Mouse (Mus musculus) heart, embryonic 14.5 days (tissue): Measurements from ENCODE around the gene Ociad2. TPM values are rescaled to one million over a fixed set of nuclear protein-coding genes. Genes with fewer than 3 reads are reported as not detected.

ENCODE experiments used
- ATAC-seq: fragments of 200-750 bp; cut with Nextera tagmentation; 2 replicates; pipeline ENCODE4 v1.8.0; 2017; ENCODE audit warnings: low read depth, moderate TSS enrichment; ENCODE audit not compliant: insufficient number of reproducible peaks, insufficient read depth, low FRiP score
- H3K27ac ChIP-seq, 2 experiments: fragments of 200-500 bp in 1 of 2; fragments of 300-500 bp in 1 of 2; sonication (generic) in 1 of 2; replicated peaks in 1 of 2; 2 replicates each; pipeline ENCODE4 v1.5.1; 2012 to 2014; ENCODE audit warnings: low read depth in 2 of 2, low read length in 2 of 2, control low read depth in 1 of 2, mild to moderate bottlenecking in 1 of 2, mixed read lengths in 1 of 2; ENCODE audit not compliant: control insufficient read depth in 1 of 2, insufficient read depth in 1 of 2
- H3K27me3 ChIP-seq: fragments of 300-500 bp; sonication (generic); 2 replicates; pipeline ENCODE4 v1.6.1; 2014; ENCODE audit warnings: mild to moderate bottlenecking, low read length, control low read depth; ENCODE audit not compliant: control insufficient read depth, insufficient read depth
- H3K36me3 ChIP-seq: fragments of 300-500 bp; sonication (generic); 2 replicates; pipeline ENCODE4 v1.6.1; 2014; ENCODE audit warnings: mild to moderate bottlenecking, control low read depth, low read length, mixed read lengths; ENCODE audit not compliant: control insufficient read depth, insufficient read depth
- H3K4me1 ChIP-seq, 2 experiments: fragments of 200-500 bp in 1 of 2; fragments of 300-500 bp in 1 of 2; sonication (generic) in 1 of 2; 2 replicates each; pipeline ENCODE4 v1.6.1; 2012 to 2014; ENCODE audit warnings: low read length in 2 of 2, control low read depth in 1 of 2, mixed read lengths in 1 of 2; ENCODE audit not compliant: control insufficient read depth in 2 of 2, insufficient read depth in 2 of 2
- H3K4me2 ChIP-seq: fragments of 300-500 bp; sonication (generic); 2 replicates; pipeline ENCODE4 v1.6.1; 2014; ENCODE audit warnings: mild to moderate bottlenecking, low read length
- H3K4me3 ChIP-seq, 2 experiments: fragments of 200-500 bp in 1 of 2; fragments of 300-500 bp in 1 of 2; sonication (generic) in 1 of 2; 2 replicates each; pipeline ENCODE4 v1.5.1; 2012 to 2014; ENCODE audit warnings: low read length in 2 of 2, mild to moderate bottlenecking in 2 of 2, control low read depth in 1 of 2, low read depth in 1 of 2, moderate library complexity in 1 of 2; ENCODE audit not compliant: control insufficient read depth in 1 of 2, insufficient read depth in 1 of 2
- H3K9ac ChIP-seq: fragments of 300-500 bp; sonication (generic); 2 replicates; pipeline ENCODE4 v1.6.1; 2014; ENCODE audit warnings: mild to moderate bottlenecking, low read length
- H3K9me3 ChIP-seq: fragments of 300-500 bp; sonication (generic); 2 replicates; pipeline ENCODE4 v1.6.1; 2016; ENCODE audit warnings: low read length, control low read depth; ENCODE audit not compliant: control insufficient read depth
- WGBS: fragments of 180-500 bp; shearing (Covaris S2); extraction: QIAGEN DNeasy Blood & Tissue Kit; methylation state at CpG from one replicate; pipeline ENCODE4 v1.1.7; 2014; 5-methylcytosine and 5-hydroxymethylcytosine counted together
- polyA plus RNA-seq: library from polyadenylated mRNA; unstranded; fragments of >200 nt; fragmentation: Nextera tagmentation; extraction: Ambion mirVana; gene quantifications from 2 replicates; pipeline ENCODE4 v1.2.1, GENCODE M21; 2014

Ociad2 gene
- polyA plus RNA-seq, 1 experiment from 2014 or later = 22.2 TPM

DNA sequence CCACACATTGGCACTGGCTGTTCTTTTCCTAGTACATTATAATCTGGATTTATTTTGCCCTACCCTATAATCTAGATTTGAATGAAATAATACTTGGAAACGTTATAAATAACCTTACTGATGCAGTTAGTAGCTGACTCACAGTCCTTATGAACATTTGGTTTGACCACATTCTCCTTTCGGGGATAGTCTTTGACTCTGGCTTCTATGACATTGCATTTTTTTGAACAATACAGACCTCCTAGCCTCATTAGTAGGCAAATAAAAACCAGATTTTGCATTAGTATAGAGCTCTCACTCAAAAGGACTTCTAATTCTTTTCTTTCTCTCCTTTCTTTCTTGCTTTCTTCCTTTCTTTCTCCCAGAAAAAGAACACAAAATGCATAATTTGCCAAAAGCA lies 50.9 kb downstream of the Ociad2 start:
- no peak for ATAC-seq
- WGBS = 58% methylated on average over 2 of the region's 2 CpGs
- Histone ChIP-seq H3K9ac (no peak overlapping the region), H3K27me3 (no peaks in the 10 kb centered on the region), H3K4me3 (no peak overlapping the region), H3K9me3 (no peaks in the 10 kb centered on the region), H3K4me1 (peaks cover 0 to 9% of the 10 kb centered on the region in 2 experiments; a peak in 3 of 4 replicates), H3K27ac (no peak overlapping the region), H3K36me3 (peaks cover 5% of the 10 kb centered on the region), H3K4me2 (no peak overlapping the region)

DNA sequence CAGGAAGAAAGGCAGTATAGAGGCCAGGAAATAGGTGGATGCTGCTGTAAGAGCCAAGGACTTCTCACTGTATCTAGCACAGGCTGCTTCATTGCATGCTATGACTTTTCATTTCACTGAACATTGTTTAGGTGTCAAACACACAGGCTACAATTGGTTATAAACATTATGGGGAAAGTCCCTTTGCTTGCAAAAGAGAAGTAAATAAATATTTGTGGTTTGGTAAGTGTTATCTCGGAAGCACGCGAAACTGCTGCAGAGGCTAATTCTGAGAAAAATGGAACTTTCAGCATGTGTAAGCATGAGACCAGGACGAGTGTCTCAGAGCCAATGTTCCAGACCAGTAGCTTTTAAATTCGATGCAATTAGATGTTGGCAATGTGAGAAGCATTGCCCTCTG lies 54.2 kb downstream of the Ociad2 start:
- H3K9me3 ChIP-seq = no peaks in the 10 kb centered on the region
- H3K27ac ChIP-seq = no peak overlapping the region
- no peaks in the 10 kb centered on the region for H3K4me1 ChIP-seq
- no peak overlapping the region for H3K4me2 ChIP-seq
- no peak overlapping the region for H3K4me3 ChIP-seq
- ATAC-seq = no peak
- no peaks in the 10 kb centered on the region for H3K27me3 ChIP-seq
- no peaks in the 10 kb centered on the region for H3K36me3 ChIP-seq
- H3K9ac ChIP-seq = no peak overlapping the region
- 72% methylated on average over 5 of the region's 5 CpGs for WGBS

DNA sequence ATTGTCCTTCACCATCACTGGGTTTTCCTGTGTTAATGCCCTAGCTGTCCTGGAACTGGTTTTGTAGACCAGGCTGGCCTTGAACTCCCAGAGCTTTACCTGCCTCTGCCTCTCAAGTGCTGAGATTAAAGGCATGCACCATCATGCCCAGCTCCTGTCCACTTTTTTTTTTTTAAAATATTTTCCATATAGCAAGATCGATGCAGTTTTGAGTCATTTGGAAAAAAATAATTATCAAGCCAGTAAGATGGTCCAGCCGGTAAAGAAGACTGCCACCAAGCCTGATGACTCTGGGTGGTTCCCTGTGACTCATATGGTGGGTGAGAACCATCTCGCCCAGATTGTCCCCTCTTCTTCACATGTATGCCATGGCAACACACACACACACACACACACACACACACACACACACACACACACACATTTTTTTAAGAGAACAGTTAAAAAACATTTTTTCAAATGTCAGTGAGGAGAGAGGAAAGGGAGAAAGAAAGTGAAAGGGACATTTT lies 55.3 kb downstream of the Ociad2 start:
- no peak for ATAC-seq
- H3K4me3 ChIP-seq = no peak overlapping the region
- H3K4me2 ChIP-seq = no peak overlapping the region
- H3K36me3 ChIP-seq = no peaks in the 10 kb centered on the region
- no peak overlapping the region for H3K9ac ChIP-seq
- WGBS = 82% methylated on average over 3 of the region's 3 CpGs
- no peaks in the 10 kb centered on the region for H3K9me3 ChIP-seq
- no peak overlapping the region for H3K27ac ChIP-seq
- peaks cover under 1 to 5% of the 10 kb centered on the region in 2 experiments; a peak in 2 of 4 replicates for H3K4me1 ChIP-seq
- no peaks in the 10 kb centered on the region for H3K27me3 ChIP-seq

DNA sequence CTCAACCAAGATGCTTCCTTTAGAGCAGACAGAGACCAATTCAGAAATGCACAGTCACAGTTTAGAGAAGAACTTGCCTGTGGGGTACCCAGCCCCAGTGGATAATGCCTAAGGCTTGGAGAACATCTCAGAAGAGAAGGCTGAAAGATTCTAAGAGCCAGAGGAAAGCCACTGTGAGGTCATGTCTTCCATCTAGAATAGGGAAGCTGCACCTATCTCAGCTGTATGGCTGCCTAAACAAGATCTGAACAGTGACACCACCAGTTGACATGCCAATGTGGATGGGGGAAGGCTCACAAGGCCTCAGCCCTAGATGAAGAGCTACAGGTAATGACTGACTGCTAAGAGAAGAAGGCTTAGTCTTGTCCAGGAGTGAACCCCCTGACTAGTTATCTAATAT lies 56.8 kb downstream of the Ociad2 start:
- ATAC-seq = no peak
- Histone ChIP-seq H3K4me2 (no peak overlapping the region), H3K9me3 (no peaks in the 10 kb centered on the region), H3K9ac (no peak overlapping the region), H3K27ac (no peak overlapping the region), H3K27me3 (no peaks in the 10 kb centered on the region), H3K4me3 (no peak overlapping the region), H3K36me3 (no peaks in the 10 kb centered on the region), H3K4me1 (peaks cover 9 to 16% of the 10 kb centered on the region in 2 experiments)

DNA sequence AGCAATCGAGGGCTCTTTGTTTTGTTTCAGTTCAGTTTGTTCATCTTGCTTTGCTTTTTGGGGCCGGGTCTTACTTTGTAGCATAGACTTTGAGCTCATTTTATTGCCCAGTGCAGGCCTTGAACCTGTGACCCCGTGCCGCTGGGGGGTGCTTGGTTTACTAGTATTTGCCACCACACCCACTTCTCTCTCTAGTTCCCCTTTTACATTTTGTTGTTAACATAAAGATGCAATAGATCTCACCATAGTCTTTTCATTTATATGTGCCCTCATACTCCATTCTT lies 60.3 kb downstream of the Ociad2 start:
- Histone ChIP-seq H3K27me3 (no peaks in the 10 kb centered on the region), H3K4me3 (no peak overlapping the region), H3K9ac (no peak overlapping the region), H3K9me3 (no peaks in the 10 kb centered on the region), H3K4me2 (no peak overlapping the region), H3K4me1 (peaks cover 9 to 23% of the 10 kb centered on the region in 2 experiments), H3K27ac (peak overlapping the region; percentile 40 to 70; a peak in 3 of 4 replicates), H3K36me3 (no peaks in the 10 kb centered on the region)
- ATAC-seq = no peak
- WGBS = 60% methylated on average over 4 of the region's 4 CpGs

DNA sequence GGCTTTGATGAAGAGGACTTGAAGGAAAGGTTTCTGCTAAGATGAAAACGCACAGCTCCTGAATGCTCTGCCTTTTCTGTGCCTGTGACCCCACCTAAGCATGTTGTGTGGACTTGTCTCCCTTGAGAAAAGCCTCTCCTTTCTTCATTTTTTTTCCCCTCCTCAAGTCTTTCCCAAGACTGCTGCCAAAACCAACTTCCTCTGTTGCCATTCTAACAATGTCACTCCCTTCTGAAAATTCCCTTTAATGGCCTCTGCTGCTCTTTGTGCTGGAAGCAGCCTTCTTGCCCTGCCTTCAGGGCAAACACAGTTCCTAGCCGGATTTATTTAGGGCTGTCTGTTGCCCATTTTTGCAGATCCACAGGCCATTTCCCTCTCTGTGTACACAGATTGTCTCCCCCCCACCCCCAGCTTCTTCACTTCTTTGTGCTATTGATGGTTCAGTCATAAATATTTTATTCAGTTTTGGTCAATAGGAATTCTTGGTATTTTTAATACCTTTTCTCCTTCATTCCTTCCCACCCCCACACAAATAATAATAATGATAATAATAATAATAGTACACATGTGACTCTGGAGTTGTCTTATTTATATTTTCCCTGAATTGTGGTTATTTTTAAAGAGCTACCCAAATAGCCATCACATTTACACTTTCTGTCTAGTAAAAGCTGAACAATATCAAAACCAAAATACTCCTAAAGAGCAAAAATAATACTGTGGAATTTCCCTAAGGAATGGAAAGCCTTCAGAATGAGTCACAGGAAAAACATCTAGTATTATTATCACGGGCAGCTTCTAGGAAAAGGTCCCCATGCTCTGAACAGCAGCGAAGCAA lies 60.9 kb downstream of the Ociad2 start:
- Histone ChIP-seq H3K27ac (peak overlapping the region; percentile 76), H3K36me3 (no peaks in the 10 kb centered on the region), H3K27me3 (no peaks in the 10 kb centered on the region), H3K4me2 (peak overlapping the region; percentile 28; the same call in 1 of the 2 replicates), H3K9ac (no peak overlapping the region), H3K4me3 (no peak overlapping the region), H3K4me1 (peaks cover 9 to 23% of the 10 kb centered on the region in 2 experiments), H3K9me3 (no peaks in the 10 kb centered on the region)
- 31% methylated on average over 4 of the region's 4 CpGs for WGBS
- no peak for ATAC-seq

DNA sequence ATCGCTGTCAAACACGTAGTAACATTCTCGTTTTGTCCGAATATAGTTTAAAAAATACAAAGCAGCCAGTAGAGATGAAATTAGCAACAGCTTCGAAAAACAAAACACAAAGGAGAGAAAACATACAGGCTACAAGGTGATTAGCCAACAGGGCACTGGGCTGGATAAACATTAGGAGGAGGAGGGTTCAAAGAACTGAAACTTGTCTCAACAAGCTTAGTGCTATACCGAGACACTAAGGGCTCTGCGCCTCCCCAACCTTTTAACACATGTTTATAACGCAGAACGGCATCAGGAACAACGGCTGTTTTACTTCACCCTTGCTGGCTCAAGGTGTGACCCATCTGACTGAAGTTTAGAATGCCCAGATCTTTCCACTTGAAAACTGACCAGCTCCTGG lies 61.6 kb downstream of the Ociad2 start:
- H3K4me3 ChIP-seq = no peak overlapping the region
- H3K4me1 ChIP-seq = peaks cover 9 to 23% of the 10 kb centered on the region in 2 experiments
- H3K27ac ChIP-seq = peak overlapping the region; percentile 76
- no peaks in the 10 kb centered on the region for H3K27me3 ChIP-seq
- 0 out of 2 replicates have a peak overlapping the region, but pooled peaks have one; percentile 31 for H3K9ac ChIP-seq
- H3K4me2 ChIP-seq = peak overlapping the region; percentile 28; the same call in 1 of the 2 replicates
- no peaks in the 10 kb centered on the region for H3K36me3 ChIP-seq
- H3K9me3 ChIP-seq = no peaks in the 10 kb centered on the region
- 42% methylated on average over 10 of the region's 10 CpGs for WGBS
- no peak for ATAC-seq
